Mouse (Mus musculus): ENCODE data around the gene Olfr1116. TPM values are rescaled to one million over a fixed set of nuclear protein-coding genes. Genes with fewer than 3 reads are reported as not detected.
"Not testable (repeated sequence)": the region's sequence is repeated elsewhere in the genome, so short reads cannot be mapped to it uniquely, and the experiment has no call there.

The Olfr1116 gene
- total RNA-seq (2017), result not detected in 2 replicates

DNA sequence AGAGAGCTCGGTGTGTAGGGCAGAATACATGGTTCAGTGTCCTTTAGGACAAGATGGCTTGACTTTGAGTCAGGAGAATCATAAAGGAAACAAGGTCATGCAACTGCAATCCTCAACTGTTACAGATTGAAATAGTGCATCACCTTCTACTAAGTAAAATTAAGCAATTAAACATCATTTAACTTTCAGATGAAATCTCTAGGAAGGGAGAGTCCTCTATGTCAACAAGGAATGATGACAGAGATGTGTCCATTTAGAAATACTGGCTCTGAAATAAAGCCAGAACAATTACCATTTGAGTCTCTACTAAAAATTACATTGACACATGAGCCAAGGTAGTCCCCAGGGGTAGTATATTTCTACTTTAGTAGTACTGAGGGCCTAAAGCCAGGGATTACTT lies at the start of gene Olfr1116:
Gene Olfr1116 (plus strand): TSS at position 301 of the 400 bp plus-strand sequence.
- no peak for ATAC-seq (replicated peaks in 1 of 2; ENCODE audit: insufficient read depth in 1 of 2, low FRiP score in 2 of 2, low TSS enrichment in 1 of 2, low read depth in 1 of 2, poor library complexity in 2 of 2, severe bottlenecking in 2 of 2)

DNA sequence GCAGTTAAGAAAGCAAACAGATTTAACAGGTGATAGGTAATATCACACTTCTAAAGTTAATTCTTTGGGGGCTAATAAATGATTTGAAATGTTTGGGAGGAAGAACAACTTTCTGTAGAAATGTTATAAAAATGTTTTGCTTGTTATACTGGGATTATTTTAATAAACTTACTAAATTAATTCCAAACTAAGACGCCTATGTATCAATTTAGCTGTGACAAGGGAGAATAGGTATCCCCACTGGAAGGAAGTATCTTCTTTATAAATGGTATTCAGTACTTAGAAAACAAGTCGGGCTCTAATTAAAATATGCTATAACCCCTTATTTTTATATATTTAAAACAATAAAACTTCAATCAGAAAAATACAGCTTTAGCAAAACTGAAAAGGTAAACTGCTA lies 19.6 kb upstream of the Olfr1116 start, which contains the start of gene Olfr1115:
Gene Olfr1115 (plus strand): TSS at position 301 of the 400 bp plus-strand sequence.
- ATAC-seq (replicated peaks in 1 of 2; ENCODE audit: insufficient read depth in 1 of 2, low FRiP score in 2 of 2, low TSS enrichment in 1 of 2, low read depth in 1 of 2, poor library complexity in 2 of 2, severe bottlenecking in 2 of 2), result no peak

DNA sequence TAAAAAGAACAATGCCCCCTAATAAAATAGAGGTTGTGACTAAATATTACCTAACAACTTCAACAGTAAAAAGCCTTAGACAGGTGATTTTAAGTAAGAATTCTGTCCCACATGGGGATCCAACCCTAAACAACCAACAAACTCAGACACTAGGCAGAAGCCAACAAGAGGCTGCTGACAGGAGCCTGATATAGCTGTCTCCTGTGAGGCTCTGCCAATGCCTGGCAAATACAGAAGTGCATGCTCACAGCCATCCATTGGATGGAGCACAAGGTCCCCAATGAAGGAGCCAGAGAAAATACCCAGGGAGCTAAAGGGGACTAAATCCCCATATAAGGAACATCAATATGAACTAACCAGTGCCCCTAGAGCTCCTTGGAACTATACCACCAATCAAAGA lies 26.6 kb downstream of the Olfr1116 start:
- ATAC-seq (replicated peaks in 1 of 2; ENCODE audit: insufficient read depth in 1 of 2, low FRiP score in 2 of 2, low TSS enrichment in 1 of 2, low read depth in 1 of 2, poor library complexity in 2 of 2, severe bottlenecking in 2 of 2), result not testable (repeated sequence)

DNA sequence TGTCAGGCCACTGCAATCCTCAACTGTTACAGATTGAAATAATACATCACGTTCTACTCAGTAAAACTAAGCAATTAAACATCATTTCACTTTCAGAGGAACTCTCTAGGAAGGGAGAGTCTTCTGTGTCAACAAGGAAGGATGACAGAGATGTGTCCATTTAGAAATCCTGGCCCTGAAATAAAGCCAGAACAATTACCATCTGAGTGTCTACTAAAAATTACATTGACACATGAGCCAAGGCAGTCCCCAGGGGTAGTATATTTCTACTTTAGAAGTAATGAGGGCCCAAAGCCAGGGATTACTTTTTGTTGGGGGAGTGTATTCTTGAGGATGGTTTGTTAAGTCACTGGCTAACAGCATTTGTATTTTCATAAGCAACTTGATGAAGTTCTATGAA lies 39.9 kb downstream of the Olfr1116 start, which contains the start of gene Olfr1118:
Gene Olfr1118 (plus strand): TSS at position 301 of the 400 bp plus-strand sequence.
- ATAC-seq (replicated peaks in 1 of 2; ENCODE audit: insufficient read depth in 1 of 2, low FRiP score in 2 of 2, low TSS enrichment in 1 of 2, low read depth in 1 of 2, poor library complexity in 2 of 2, severe bottlenecking in 2 of 2), result no peak

Other genes with a start within 250 kb of the Olfr1116 start
- gene Olfr1104, start 240.5 kb upstream of the Olfr1116 start, total RNA-seq (2017), result not detected in 2 replicates
- not detected in 2 replicates for gene Olfr1105, start 231.0 kb upstream of the Olfr1116 start, total RNA-seq (2017)
- gene Olfr1106, start 215.3 kb upstream of the Olfr1116 start, total RNA-seq (2017), result not detected in 2 replicates
- gene Olfr1107, start 191.7 kb upstream of the Olfr1116 start, total RNA-seq (2017), result not detected in 2 replicates
- gene Olfr1109, start 171.5 kb upstream of the Olfr1116 start, total RNA-seq (2017), result not detected in 2 replicates
- not detected in 2 replicates for gene Olfr259, start 153.0 kb upstream of the Olfr1116 start, total RNA-seq (2017)
- gene Olfr1110, start 127.2 kb upstream of the Olfr1116 start, total RNA-seq (2017), result not detected in 2 replicates
- gene Olfr1111, start 114.9 kb upstream of the Olfr1116 start, total RNA-seq (2017), result not detected in 2 replicates
- gene Olfr1112, start 79.7 kb upstream of the Olfr1116 start, total RNA-seq (2017), result not detected in 2 replicates
- gene Olfr1113, start 58.6 kb upstream of the Olfr1116 start, total RNA-seq (2017), result not detected in 2 replicates
- gene Olfr1115, start 19.5 kb upstream of the Olfr1116 start, total RNA-seq (2017), result not detected in 2 replicates
- gene Olfr1118, start 40.0 kb downstream of the Olfr1116 start, total RNA-seq (2017), result not detected in 2 replicates
- not detected in 2 replicates for gene Olfr1120, start 87.3 kb downstream of the Olfr1116 start, total RNA-seq (2017)
- gene Olfr1121, start 102.4 kb downstream of the Olfr1116 start, total RNA-seq (2017), result not detected in 2 replicates
- not detected in 2 replicates for gene Olfr1122, start 118.3 kb downstream of the Olfr1116 start, total RNA-seq (2017)
- gene Olfr1123, start 149.1 kb downstream of the Olfr1116 start, total RNA-seq (2017), result not detected in 2 replicates
- not detected in 2 replicates for gene Olfr1124, start 162.7 kb downstream of the Olfr1116 start, total RNA-seq (2017)
- not detected in 2 replicates for gene Olfr1126, start 186.4 kb downstream of the Olfr1116 start, total RNA-seq (2017)
- gene Pramel7, start 229.6 kb downstream of the Olfr1116 start, total RNA-seq (2017), result not detected in 2 replicates
- not detected in 2 replicates for gene Pramel6, start 239.0 kb downstream of the Olfr1116 start, total RNA-seq (2017)

All from hematopoietic stem cell, adult 5-6 weeks (primary cell).